Mouse (Mus musculus) midbrain, embryonic 11.5 days (tissue): Measurements from ENCODE around the gene Xlr5a. TPM values are rescaled to one million over a fixed set of nuclear protein-coding genes. Genes with fewer than 3 reads are reported as not detected.
"Not testable (repeated sequence)": the region's sequence is repeated elsewhere in the genome, so short reads cannot be mapped to it uniquely, and the experiment has no call there.

ENCODE experiments used
- ATAC-seq: fragments of 200-750 bp; cut with Nextera tagmentation; 2 replicates; pipeline ENCODE4 v1.8.0; 2017; ENCODE audit warnings: moderate TSS enrichment, moderate library complexity; ENCODE audit not compliant: low FRiP score
- DNase-seq: peaks from one replicate; pipeline ENCODE4 v3.0.0; 2015; ENCODE audit warnings: low spot score; ENCODE audit errors: missing footprints
- H3K27ac ChIP-seq: fragments of 300-500 bp; sonication (generic); 2 replicates; pipeline ENCODE4 v1.5.1; 2014; ENCODE audit warnings: low read depth, low read length
- H3K27me3 ChIP-seq: fragments of 300-500 bp; sonication (generic); 2 replicates; pipeline ENCODE4 v1.6.1; 2014; ENCODE audit warnings: mild to moderate bottlenecking, low read length, moderate library complexity, mixed read lengths; ENCODE audit not compliant: control insufficient read depth, insufficient read depth
- H3K36me3 ChIP-seq: fragments of 300-500 bp; sonication (generic); 2 replicates; pipeline ENCODE4 v1.6.1; 2014; ENCODE audit warnings: mild to moderate bottlenecking, low read length, moderate library complexity, mixed read lengths; ENCODE audit not compliant: control insufficient read depth, insufficient read depth
- H3K4me1 ChIP-seq: fragments of 300-500 bp; sonication (generic); 2 replicates; pipeline ENCODE4 v1.6.1; 2014; ENCODE audit warnings: low read length; ENCODE audit not compliant: control insufficient read depth, insufficient read depth
- H3K4me2 ChIP-seq: fragments of 300-500 bp; sonication (generic); 2 replicates; pipeline ENCODE4 v1.6.1; 2014; ENCODE audit warnings: mild to moderate bottlenecking, moderate library complexity
- H3K4me3 ChIP-seq: fragments of 300-500 bp; sonication (generic); 2 replicates; pipeline ENCODE4 v1.5.1; 2014; ENCODE audit warnings: low read depth, low read length
- H3K9ac ChIP-seq: fragments of 300-500 bp; sonication (generic); 2 replicates; pipeline ENCODE4 v1.6.1; 2014; ENCODE audit warnings: low read length
- H3K9me3 ChIP-seq: fragments of 300-500 bp; sonication (generic); 2 replicates; pipeline ENCODE4 v1.6.1; 2016; ENCODE audit warnings: low read length; ENCODE audit not compliant: control insufficient read depth
- WGBS: fragments of 180-500 bp; shearing (Covaris S2); extraction: QIAGEN DNeasy Blood & Tissue Kit; methylation state at CpG from one replicate; pipeline ENCODE4 v1.1.7; 2014; 5-methylcytosine and 5-hydroxymethylcytosine counted together
- polyA plus RNA-seq: library from polyadenylated mRNA; unstranded; fragments of >200 nt; fragmentation: Nextera tagmentation; extraction: Ambion mirVana; gene quantifications from 2 replicates; pipeline ENCODE4 v1.2.1, GENCODE M21; 2014

Gene Xlr5a
- polyA plus RNA-seq, 1 experiment from 2014 or later: not detected

DNA sequence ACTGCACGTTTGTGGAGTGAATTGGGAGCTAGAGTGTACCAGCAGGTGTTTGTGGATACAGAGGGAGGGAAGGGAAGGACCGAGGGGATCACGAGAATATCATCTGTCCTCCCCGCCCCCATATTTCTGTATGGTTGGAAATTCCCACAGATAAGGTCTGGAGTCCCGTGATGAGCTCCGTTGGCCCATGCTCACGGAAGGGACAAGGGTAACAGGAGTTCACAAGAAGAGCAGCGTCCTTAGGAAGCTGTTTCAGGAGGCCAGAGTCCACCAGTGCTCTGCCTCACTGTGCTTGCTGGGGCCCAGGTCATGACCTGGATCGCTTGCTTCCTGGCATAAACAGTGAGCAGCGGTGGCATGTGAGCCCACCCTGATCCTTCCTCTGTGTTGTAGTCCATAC lies 3.0 kb upstream of the Xlr5a start:
- not testable (repeated sequence) for H3K36me3 ChIP-seq, H3K4me1 ChIP-seq, ATAC-seq, H3K27ac ChIP-seq, H3K27me3 ChIP-seq, H3K4me3 ChIP-seq, H3K9ac ChIP-seq, H3K9me3 ChIP-seq, H3K4me2 ChIP-seq, DNase-seq
- WGBS: 79% methylated on average over 7 of the region's 10 CpGs

DNA sequence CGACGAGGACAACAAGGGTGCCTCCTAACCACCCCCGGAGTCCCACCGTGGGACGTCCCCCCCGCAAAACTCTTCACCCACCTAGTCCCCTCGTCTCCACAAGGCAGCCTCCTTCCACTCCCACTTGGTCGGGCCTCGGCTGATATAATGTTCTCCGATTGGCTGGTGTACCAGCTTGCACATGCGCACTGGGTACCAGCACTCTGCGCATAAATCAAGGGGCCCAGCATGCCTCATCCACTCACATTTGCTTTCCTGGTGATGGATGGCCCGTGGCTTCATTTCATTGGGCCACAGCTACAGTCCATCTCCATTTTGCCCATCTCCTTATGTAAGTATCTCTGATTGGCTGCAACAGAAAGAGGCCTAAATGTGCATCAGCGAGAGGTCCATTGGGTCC lies 27.5 kb downstream of the Xlr5a start, which contains the start of gene Xlr3c:
TSS of gene Xlr3c (minus strand) at position 121 of the 400 bp plus-strand sequence.
- 91% methylated on average over 14 of the region's 14 CpGs for WGBS

DNA sequence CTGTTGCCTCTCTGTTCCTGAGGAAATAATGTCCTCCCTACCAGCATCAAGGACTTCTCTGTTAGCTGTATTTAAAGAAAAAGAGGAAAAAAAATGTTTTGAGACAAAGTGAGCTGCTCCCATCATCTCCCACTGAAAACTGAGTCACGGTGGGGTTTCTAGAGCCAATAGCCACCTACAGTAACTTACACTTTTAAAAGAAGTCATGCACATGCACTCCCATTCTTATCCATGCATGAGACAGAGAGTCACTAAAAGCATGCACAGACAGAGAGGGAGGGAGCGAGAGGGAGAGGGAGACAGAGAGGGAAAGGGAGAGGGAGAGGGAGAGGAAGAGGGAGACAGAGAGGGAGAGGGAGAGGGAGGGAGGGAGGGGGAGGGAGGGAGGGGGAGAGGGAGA lies 30.3 kb downstream of the Xlr5a start:
- not testable (repeated sequence) for H3K4me1 ChIP-seq, H3K4me3 ChIP-seq, H3K36me3 ChIP-seq, H3K4me2 ChIP-seq, H3K27me3 ChIP-seq, ATAC-seq, H3K9me3 ChIP-seq, DNase-seq, H3K9ac ChIP-seq, H3K27ac ChIP-seq
- 87% methylated on average over 1 of the region's 2 CpGs for WGBS

More for the DNA sequence above, 27.5 kb downstream of the Xlr5a start, which contains the start of gene Xlr3c:
- not testable (repeated sequence) for ATAC-seq, H3K9me3 ChIP-seq, H3K9ac ChIP-seq, DNase-seq, H3K36me3 ChIP-seq, H3K27ac ChIP-seq, H3K4me3 ChIP-seq, H3K4me2 ChIP-seq, H3K4me1 ChIP-seq, H3K27me3 ChIP-seq

DNA sequence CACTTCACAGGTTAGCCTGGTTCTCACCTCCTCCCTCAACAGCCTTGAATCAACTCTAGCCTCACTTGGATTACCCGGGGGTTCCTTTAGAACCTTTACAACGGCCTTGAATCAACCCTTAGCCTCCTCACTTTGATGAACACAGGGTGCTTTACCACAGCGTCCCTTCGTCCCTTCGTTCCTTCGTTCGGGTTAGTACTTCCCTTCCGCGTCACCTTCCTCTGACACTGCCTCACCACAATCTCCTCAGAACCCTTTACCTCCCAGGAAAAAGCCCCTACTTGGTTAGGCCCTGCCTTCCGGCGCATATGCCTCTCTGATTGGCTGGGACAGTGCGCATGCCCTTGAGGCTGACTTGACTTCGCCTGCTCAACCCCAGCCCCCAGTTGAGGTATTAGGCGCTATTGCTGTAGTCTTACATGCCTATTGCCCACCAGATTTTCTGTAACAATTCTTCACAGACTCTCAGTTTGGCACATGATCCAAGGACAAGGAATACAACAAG lies 49.9 kb downstream of the Xlr5a start, which contains the start of gene Xlr4c:
TSS of gene Xlr4c (minus strand) at position 310 of the 505 bp plus-strand sequence.
- DNase-seq, H3K9ac ChIP-seq, H3K9me3 ChIP-seq, H3K27me3 ChIP-seq, H3K4me1 ChIP-seq, H3K36me3 ChIP-seq, H3K27ac ChIP-seq, H3K4me3 ChIP-seq, H3K4me2 ChIP-seq, ATAC-seq: not testable (repeated sequence)
- WGBS: 87% methylated on average over 12 of the region's 14 CpGs

DNA sequence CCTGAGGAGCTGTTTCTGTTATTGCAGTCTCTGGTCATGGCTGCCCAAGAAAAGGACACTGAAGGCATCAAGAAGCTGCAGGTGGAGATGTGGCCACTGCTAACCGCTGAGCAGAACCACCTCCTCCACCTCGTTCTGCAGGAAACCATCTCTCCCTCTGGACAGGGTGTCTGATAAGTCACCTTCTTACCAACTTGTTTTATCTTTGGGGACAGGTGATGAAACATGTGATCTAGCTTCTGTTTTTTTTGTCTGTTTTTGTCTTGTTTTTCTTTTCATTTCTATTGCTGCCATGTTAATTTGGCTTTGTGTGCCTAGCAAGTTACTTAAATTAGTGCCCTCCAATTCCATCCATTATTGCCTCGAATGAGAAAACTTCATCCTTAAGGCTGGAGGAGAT lies 63.5 kb downstream of the Xlr5a start:
- H3K27me3 ChIP-seq: no peaks in the 10 kb centered on the region
- peak overlapping the region; percentile 74; the same call in 1 of the 2 replicates for H3K9ac ChIP-seq
- H3K4me1 ChIP-seq: no peaks in the 10 kb centered on the region
- DNase-seq (peak; percentile 80), ATAC-seq (no peak)
- H3K36me3 ChIP-seq: no peaks in the 10 kb centered on the region
- peak overlapping the region; percentile 78 for H3K4me2 ChIP-seq
- peak overlapping the region; percentile 67 for H3K4me3 ChIP-seq
- H3K9me3 ChIP-seq: no peaks in the 10 kb centered on the region
- no peak overlapping the region for H3K27ac ChIP-seq
- WGBS: 40% methylated on average over 3 of the region's 3 CpGs

DNA sequence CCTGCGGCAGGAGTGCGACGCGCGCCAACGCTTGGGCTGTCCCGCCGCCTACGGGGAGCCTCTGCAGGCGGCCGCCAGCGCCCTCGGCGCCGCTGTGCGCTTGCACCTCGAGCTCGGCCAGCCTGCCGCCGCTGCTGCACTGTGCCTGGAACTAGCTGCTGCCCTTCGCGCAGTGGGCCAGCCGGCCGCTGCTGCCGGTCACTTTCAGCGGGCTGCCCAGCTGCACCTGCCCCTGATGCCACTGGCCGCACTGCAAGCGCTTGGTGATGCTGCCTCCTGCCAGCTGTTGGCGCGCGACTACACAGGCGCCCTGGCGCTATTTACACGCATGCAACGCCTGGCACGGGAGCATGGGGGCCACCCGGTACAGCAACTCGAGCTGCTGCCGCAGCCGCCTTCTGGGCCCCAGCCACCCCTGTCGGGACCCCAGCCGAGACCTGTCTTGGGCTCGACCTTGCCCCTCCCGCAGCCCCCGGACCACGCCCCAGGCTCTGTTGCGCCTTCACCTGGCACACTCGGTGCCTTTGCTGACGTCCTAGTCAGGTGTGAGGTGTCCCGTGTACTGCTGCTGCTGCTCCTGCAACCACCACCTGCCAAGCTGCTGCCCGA lies 64.1 kb downstream of the Xlr5a start:
- H3K4me2 ChIP-seq: peak overlapping the region; percentile 78
- ATAC-seq (peak; percentile 58), DNase-seq (no peak)
- WGBS: 15% methylated on average over 49 of the region's 51 CpGs
- H3K4me3 ChIP-seq: peak overlapping the region; percentile 67
- peak overlapping the region; percentile 74 for H3K9ac ChIP-seq
- H3K9me3 ChIP-seq: no peaks in the 10 kb centered on the region
- no peaks in the 10 kb centered on the region for H3K4me1 ChIP-seq
- H3K27ac ChIP-seq: peak overlapping the region; percentile 83
- H3K27me3 ChIP-seq: no peaks in the 10 kb centered on the region
- H3K36me3 ChIP-seq: no peaks in the 10 kb centered on the region

DNA sequence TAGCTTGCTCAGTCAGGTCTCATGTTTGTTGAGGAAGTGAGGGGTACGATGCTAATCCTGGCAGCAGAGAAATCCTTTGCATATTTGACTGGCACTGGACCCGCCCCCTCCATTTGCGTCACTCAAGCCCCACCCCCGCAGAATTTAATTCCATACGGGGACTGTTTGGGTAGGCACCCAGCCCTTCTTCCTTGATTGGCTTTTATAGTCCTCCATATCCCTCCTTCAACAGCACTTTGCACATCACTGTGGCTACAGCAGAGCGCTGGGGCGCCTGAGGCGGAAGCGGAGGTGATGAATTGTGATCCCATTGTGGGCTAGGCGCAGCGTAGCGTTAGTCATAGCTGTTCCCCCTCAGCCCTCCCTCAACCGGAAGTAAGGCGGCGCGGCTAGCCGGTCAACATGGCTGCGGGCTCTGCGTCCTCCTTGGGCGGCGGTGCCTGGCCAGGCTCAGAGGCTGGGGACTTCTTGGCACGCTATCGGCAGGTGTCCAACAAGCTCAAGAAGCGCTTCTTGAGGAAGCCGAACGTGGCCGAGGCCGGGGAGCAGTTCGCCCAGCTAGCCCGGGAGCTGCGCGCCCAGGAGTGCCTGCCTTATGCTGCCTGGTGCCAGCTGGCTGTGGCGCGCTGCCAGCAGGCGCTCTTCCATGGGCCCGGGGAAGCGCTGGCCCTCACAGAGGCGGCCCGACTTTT lies 64.7 kb downstream of the Xlr5a start, which contains the start of gene F8a:
TSS of gene F8a (plus strand) at position 378 of the 692 bp plus-strand sequence.
- Histone ChIP-seq H3K4me2 (peak within 1 kb of the TSS; percentile 78), H3K4me1 (no peaks in the 10 kb centered on the region), H3K9me3 (no peaks in the 10 kb centered on the region), H3K27me3 (no peaks in the 10 kb centered on the region), H3K9ac (peak within 1 kb of the TSS; percentile 74), H3K36me3 (no peaks in the 10 kb centered on the region), H3K4me3 (peak within 1 kb of the TSS; percentile 67), H3K27ac (peak within 1 kb of the TSS; percentile 83)
- 19% methylated on average over 37 of the region's 39 CpGs for WGBS
- DNase-seq (peak; percentile 94), ATAC-seq (peak; percentile 96)

DNA sequence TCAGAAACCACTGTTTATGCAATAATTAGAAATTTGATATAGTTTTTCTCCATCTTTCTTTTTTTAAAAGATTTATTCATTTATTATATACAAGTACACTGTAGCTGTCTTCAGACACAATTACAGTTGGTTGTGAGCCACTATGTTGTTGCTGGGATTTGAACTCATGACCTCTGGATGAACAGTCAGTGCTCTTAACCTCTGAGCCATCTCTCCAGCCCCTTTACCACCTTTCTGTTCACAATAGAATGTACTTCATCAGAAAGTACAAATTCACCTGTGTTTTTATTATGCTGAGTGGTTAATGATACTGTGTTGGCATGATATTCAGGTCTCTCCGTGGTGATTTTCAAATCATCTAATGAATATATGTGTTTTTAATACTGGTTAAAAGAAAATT lies 67.4 kb downstream of the Xlr5a start:
- no peak for DNase-seq
- Histone ChIP-seq H3K4me2 (no peak overlapping the region), H3K36me3 (no peaks in the 10 kb centered on the region), H3K4me3 (no peak overlapping the region), H3K4me1 (no peaks in the 10 kb centered on the region), H3K27ac (no peak overlapping the region), H3K9ac (no peak overlapping the region), H3K27me3 (no peaks in the 10 kb centered on the region), H3K9me3 (no peaks in the 10 kb centered on the region)
- 54% methylated on average over 1 of the region's 1 CpGs for WGBS
- ATAC-seq: no peak
